Mouse (Mus musculus): Measurements from ENCODE around the gene Pde4b. TPM values are rescaled to one million over a fixed set of nuclear protein-coding genes. Genes with fewer than 3 reads are reported as not detected.
A peak's percentile ranks its signal among the peaks of the same experiment; 100 is the strongest.

The Pde4b gene
- polyA plus RNA-seq, 1 experiment from 2014 or later: 2.5 TPM

DNA sequence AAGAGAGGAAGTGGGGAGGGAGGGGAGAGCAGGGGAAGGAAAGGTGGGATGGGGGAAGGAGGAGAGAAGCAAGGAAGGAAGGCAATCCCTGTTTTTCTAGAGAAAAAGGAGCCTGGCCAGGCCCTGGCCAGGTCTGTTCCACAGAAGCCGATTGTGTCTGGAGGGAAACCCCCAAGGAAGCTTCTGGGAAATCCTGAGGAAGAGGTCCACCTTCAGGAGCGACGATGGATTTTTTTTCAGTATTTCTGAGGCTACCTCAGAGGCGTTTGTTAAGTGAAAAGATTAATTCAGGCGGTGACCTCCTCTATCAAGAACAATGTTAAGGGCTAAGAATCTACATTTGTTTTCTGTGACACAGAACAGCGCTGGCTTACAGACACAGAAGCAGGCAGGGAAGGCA, 542.9 kb downstream of the Pde4b start:
- H3K27me3 ChIP-seq: no peaks in the 10 kb centered on the region
- CTCF ChIA-PET: no interaction called here
- no peak for ATAC-seq
- POLR2A ChIA-PET: no interaction called here
- in situ Hi-C loops (cut with MboI; ENCODE audit: low pct_unique_long_range_greater_than_20kb): no loop called here
- DNase-seq (ENCODE audit: low read depth, low spot score): no peak
- no peak for TF ChIP-seq CTCF (IDR thresholded peaks at IDR 0.05)

GRCm38 (mm10) chr4:102631624-102632023, 544.3 kb downstream of the Pde4b start:
- ATAC-seq (no peak), DNase-seq (ENCODE audit: low read depth, low spot score) (no peak)
- CTCF ChIA-PET: no interaction called here
- in situ Hi-C loops (cut with MboI; ENCODE audit: low pct_unique_long_range_greater_than_20kb): no loop called here
- no peaks in the 10 kb centered on the region for H3K27me3 ChIP-seq
- TF ChIP-seq CTCF (IDR thresholded peaks at IDR 0.05): no peak
- POLR2A ChIA-PET: no interaction called here

- no peaks in the 10 kb centered on the region for H3K27me3 ChIP-seq
- CTCF ChIA-PET: no interaction called here
- in situ Hi-C loops (cut with MboI; ENCODE audit: low pct_unique_long_range_greater_than_20kb): no loop called here
- ATAC-seq (no peak), DNase-seq (ENCODE audit: low read depth, low spot score) (no peak)
- no peak for TF ChIP-seq CTCF (IDR thresholded peaks at IDR 0.05)
- POLR2A ChIA-PET: no interaction called here
Observed at GRCm38 (mm10) chr4:102633241-102633640, 545.9 kb downstream of the Pde4b start.

- no peak for ATAC-seq
- CTCF ChIA-PET: no interaction called here
- no peak for TF ChIP-seq CTCF (IDR thresholded peaks at IDR 0.05)
- DNase-seq (ENCODE audit: low read depth, low spot score): no peak
- in situ Hi-C loops (cut with MboI; ENCODE audit: low pct_unique_long_range_greater_than_20kb): no loop called here
- POLR2A ChIA-PET: no interaction called here
- H3K27me3 ChIP-seq: no peaks in the 10 kb centered on the region
Observed at GRCm38 (mm10) chr4:102635258-102635657, 547.9 kb downstream of the Pde4b start.

- DNase-seq (ENCODE audit: low read depth, low spot score): no peak
- no peak for TF ChIP-seq CTCF (IDR thresholded peaks at IDR 0.05)
- POLR2A ChIA-PET: no interaction called here
- ATAC-seq: no peak
- H3K27me3 ChIP-seq: no peaks in the 10 kb centered on the region
- in situ Hi-C loops (cut with MboI; ENCODE audit: low pct_unique_long_range_greater_than_20kb): no loop called here
- CTCF ChIA-PET: no interaction called here
Observed at GRCm38 (mm10) chr4:102635944-102636343, 548.6 kb downstream of the Pde4b start.

DNA sequence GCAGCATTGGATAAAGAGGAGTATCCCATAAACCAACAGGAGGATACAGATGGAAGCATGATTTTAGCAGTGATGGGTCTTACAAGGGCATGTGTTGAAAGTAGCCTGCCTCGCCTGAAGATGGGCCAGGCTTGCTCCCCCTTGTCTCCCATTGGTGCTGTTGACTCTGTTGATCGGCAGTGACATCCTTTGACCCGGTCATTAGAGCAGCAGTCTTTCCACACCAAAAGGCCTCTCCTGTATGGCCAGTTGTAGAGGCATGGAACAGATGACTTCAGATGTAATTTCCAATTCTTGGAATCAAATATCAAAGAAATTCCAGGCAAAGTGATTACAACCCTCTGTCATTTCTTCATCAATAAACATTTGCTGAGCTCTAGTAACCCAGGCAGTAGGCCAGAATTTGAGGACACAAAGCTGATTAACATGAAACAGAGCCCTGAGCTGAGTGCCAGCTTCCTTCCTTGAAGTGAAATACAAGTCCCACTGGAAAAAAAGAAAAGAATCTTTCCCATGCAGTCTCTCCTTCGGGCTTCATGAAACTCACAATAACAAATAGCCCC, 550.1 kb downstream of the Pde4b start:
- POLR2A ChIA-PET: no interaction called here
- TF ChIP-seq CTCF (IDR thresholded peaks at IDR 0.05): no peak
- in situ Hi-C loops (cut with MboI; ENCODE audit: low pct_unique_long_range_greater_than_20kb): no loop called here
- ATAC-seq: no peak
- H3K27me3 ChIP-seq: no peaks in the 10 kb centered on the region
- no peak for DNase-seq (ENCODE audit: low read depth, low spot score)
- CTCF ChIA-PET: interaction anchor here (1.4 kb wide), 1 partner anchor 75 kb away, joined by 3 read pairs; no protein-coding TSS in a partner anchor

DNA sequence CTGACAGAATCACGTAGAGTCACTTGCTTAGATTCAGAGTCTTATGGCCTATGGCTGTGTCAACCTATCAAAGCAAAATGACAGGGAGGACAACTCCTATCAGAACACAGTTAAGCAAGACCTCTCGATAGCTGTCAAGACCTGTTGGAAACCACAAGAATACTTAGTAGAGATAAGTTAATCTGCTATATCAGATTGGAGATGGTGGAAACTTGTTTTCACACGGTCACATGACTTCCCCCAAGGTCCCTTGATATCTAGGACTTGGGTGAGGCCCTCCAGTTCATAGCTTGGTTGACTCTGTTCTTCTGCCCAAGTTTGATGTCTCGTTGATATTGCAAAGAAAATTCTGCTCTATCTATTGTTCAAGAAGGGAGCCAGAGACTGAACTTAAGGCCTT, 553.6 kb downstream of the Pde4b start:
- POLR2A ChIA-PET: no interaction called here
- H3K27me3 ChIP-seq: no peaks in the 10 kb centered on the region
- TF ChIP-seq CTCF (IDR thresholded peaks at IDR 0.05): no peak
- CTCF ChIA-PET: no interaction called here
- ATAC-seq: no peak
- no peak for DNase-seq (ENCODE audit: low read depth, low spot score)
- in situ Hi-C loops (cut with MboI; ENCODE audit: low pct_unique_long_range_greater_than_20kb): no loop called here

- ATAC-seq (no peak), DNase-seq (ENCODE audit: low read depth, low spot score) (no peak)
- POLR2A ChIA-PET: interaction anchor here (1.1 kb wide), 1 partner anchor 11 kb away, joined by 3 read pairs; no protein-coding TSS in a partner anchor
- no peak for TF ChIP-seq CTCF (IDR thresholded peaks at IDR 0.05)
- in situ Hi-C loops (cut with MboI; ENCODE audit: low pct_unique_long_range_greater_than_20kb): no loop called here
- no peaks in the 10 kb centered on the region for H3K27me3 ChIP-seq
- CTCF ChIA-PET: interaction anchor here (1.6 kb wide), 1 partner anchor 27 kb away, joined by 5 read pairs; no protein-coding TSS in a partner anchor
Observed at GRCm38 (mm10) chr4:102644062-102644461, 556.7 kb downstream of the Pde4b start.

- no peak for TF ChIP-seq CTCF (IDR thresholded peaks at IDR 0.05)
- ATAC-seq: no peak
- no peak for DNase-seq (ENCODE audit: low read depth, low spot score)
- ChIA-PET CTCF (no interaction called here), POLR2A (no interaction called here)
- no peaks in the 10 kb centered on the region for H3K27me3 ChIP-seq
- in situ Hi-C loops (cut with MboI; ENCODE audit: low pct_unique_long_range_greater_than_20kb): no loop called here
Observed at GRCm38 (mm10) chr4:102647056-102647455, 559.7 kb downstream of the Pde4b start.

DNA sequence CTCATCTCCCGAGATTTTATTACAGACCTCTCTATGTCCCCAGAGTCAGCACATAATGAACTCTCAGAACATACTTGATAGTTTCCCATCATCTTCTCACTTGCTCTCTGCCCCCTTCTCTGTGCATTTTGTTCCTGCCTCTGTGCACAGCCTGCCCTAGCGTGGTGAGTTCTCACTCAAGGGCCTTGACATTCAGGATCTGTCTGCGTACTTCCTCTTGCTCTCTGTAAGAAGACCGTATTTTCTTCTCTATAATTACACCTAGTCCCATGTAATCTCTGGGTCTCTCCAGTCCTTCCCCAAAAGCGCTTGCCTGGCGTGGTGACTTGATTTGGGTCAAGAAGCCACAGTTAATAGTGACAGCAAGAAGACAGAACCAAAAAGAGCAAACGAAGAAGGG, 568.0 kb downstream of the Pde4b start:
- ATAC-seq: no peak
- H3K27me3 ChIP-seq: no peaks in the 10 kb centered on the region
- TF ChIP-seq CTCF (IDR thresholded peaks at IDR 0.05): no peak
- in situ Hi-C loops (cut with MboI; ENCODE audit: low pct_unique_long_range_greater_than_20kb): loop anchor here (5.0 kb wide), 1 partner anchor 433 kb away; no protein-coding TSS in a partner anchor
- CTCF ChIA-PET: no interaction called here
- POLR2A ChIA-PET: interaction anchor here (1.1 kb wide), 1 partner anchor 11 kb away, joined by 3 read pairs; no protein-coding TSS in a partner anchor
- no peak for DNase-seq (ENCODE audit: low read depth, low spot score)

DNA sequence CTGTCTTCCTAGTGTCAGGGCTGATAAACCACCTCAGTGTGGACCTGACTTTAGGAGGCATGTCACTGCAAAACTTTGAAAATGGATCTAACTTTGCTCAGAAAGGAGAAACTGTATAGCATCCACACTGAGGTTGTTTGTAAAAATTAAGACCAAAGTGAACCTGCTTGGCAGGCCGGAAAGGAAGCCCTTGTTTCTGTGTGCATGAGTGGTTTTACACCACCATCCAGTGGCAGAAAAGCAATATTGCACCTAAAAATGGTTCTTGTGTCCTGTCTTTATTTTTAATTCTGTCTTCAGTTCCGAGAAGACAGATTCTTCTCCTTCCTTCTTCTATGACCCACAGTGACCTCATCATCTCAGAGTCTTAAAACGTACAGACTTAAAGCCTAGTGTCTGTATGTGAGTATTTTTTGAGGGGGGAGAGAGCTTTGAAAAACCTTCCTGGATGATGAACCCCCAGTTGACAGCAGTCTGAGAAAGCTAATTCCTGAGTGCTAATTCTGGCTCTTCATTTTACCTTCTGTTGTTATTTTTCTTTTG, 569.2 kb downstream of the Pde4b start:
- in situ Hi-C loops (cut with MboI; ENCODE audit: low pct_unique_long_range_greater_than_20kb): loop anchor here (5.0 kb wide), 1 partner anchor 434 kb away; no protein-coding TSS in a partner anchor
- CTCF ChIA-PET: interaction anchor here (0.9 kb wide), 1 partner anchor 167 kb away, joined by 3 read pairs; no protein-coding TSS in a partner anchor
- POLR2A ChIA-PET: interaction anchor here (0.9 kb wide), 1 partner anchor 165 kb away, joined by 3 read pairs; no protein-coding TSS in a partner anchor
- no peak for DNase-seq (ENCODE audit: low read depth, low spot score)
- H3K27me3 ChIP-seq: no peaks in the 10 kb centered on the region
- no peak for ATAC-seq
- TF ChIP-seq CTCF (IDR thresholded peaks at IDR 0.05): peak; percentile 58

Other genes starting within 250 kb of the Pde4b start
- gene B020004J07Rik, start 243.5 kb upstream of the Pde4b start, polyA plus RNA-seq (2021): not detected
- not detected for gene C130073F10Rik, start 193.8 kb upstream of the Pde4b start, polyA plus RNA-seq (2021)
- not detected for gene Gm12800, start 178.4 kb upstream of the Pde4b start, polyA plus RNA-seq (2021)
- gene Gm12794, start 147.1 kb upstream of the Pde4b start, polyA plus RNA-seq (2021): not detected
- gene Gm12790, start 106.5 kb upstream of the Pde4b start, polyA plus RNA-seq (2021): not detected
- not detected for gene Gm12789, start 100.9 kb upstream of the Pde4b start, polyA plus RNA-seq (2021)